ENCODE assay signal across 7 mouse cellular contexts in the genomic region with DNA sequence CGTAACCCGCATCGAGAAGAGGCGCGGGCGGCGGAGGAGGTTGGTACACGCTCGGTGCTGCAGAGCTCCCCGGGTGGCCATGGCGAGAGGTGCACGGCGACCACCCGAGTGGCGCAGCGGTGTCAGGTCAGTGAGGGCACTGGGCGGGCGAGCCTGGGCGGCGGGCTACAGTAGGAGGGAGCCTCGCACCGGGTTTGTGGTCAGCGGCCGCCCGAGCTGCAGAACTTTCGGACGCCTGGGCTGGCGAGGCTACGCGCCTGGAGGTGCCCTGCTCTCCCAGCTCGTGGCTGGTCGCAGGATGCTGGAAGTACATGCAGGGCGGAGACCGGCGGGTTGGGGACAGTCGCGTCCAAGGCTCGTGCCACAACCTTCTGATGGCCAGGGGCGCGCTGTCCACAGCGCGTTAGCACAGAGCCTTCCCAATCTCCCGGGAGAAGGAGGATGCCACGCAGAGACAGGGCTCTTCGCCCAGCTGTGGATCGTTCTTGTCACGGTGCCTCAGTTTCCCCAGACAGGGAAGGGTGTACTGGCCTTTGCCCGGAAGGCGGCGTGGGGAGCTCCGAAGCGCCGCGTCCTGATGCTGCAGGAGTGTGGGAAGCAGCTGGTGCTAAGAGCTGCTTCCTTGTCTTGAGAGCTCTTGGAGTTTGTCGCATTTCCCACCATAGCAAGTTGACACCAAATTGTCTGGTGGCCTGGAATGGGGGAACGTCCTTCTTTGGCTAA. TPM values are rescaled to one million over a fixed set of nuclear protein-coding genes. Genes with fewer than 3 reads are reported as not detected.
DNase-seq lines count a peak whose midpoint lies in the region; ATAC-seq lines count a peak whose summit lies in the region.

No protein-coding gene starts in this region.

- peak; percentile 1; the same call in 1 of the 2 replicates for ATAC-seq in common myeloid progenitor, adult 5-6 weeks (replicated peaks; ENCODE audit: low read depth, poor library complexity, severe bottlenecking)
- ATAC-seq in limb, embryonic 13.5 days (ENCODE audit: low FRiP score, low read depth), result no peak
- 0 out of 2 replicates have a peak, but pooled peaks have one; percentile 6 for ATAC-seq in monocyte, adult 5-6 weeks (replicated peaks; ENCODE audit: insufficient number of reproducible peaks, low FRiP score, low TSS enrichment, poor library complexity, severe bottlenecking)

- peak overlapping the region; percentile 76 for H3K9ac ChIP-seq in limb, embryonic 13.5 days

- H3K36me3 ChIP-seq in limb, embryonic 13.5 days, result no peaks in the 10 kb centered on the region

- intact Hi-C loops in gastrocnemius, postnatal 14 days (cut with DNase I; ENCODE audit: low total_unique reads), result no loop called here

- H3K27ac ChIP-seq in limb, embryonic 13.5 days, result no peak overlapping the region

- peaks cover 20% of the 10 kb centered on the region for H3K27me3 ChIP-seq in limb, embryonic 13.5 days

- H3K4me2 ChIP-seq in limb, embryonic 13.5 days (replicated peaks), result peak overlapping the region; percentile 96

- H3K4me1 ChIP-seq in limb, embryonic 13.5 days, result peaks cover 16% of the 10 kb centered on the region

- under 1% methylated on average over 46 of the region's 56 CpGs for WGBS in limb, embryonic 13.5 days

- no peaks in the 10 kb centered on the region for H3K9me3 ChIP-seq in limb, embryonic 13.5 days

- peak overlapping the region; percentile 73 for H3K4me3 ChIP-seq in limb, embryonic 13.5 days

- peak; percentile 1 for DNase-seq in ovary, postnatal 14 days (ENCODE audit: low spot score)
- DNase-seq in ovary, postnatal 36 days (ENCODE audit: low spot score), result no peak
- peak; percentile 26 to 38 for DNase-seq in frontal cortex, postnatal 25 days (ENCODE audit: low spot score in 2 of 2)
- DNase-seq in gastrocnemius, postnatal 14 days, result no peak

RNA-seq across cellular contexts. Expression of gene Mfap3l, which starts 0.5 kb away (rescaled TPM):
- total RNA-seq in common myeloid progenitor, adult 5-6 weeks (2017), result 1.2 and 1.6 TPM in 2 replicates
- 2.9 and 3.3 TPM in 2 replicates for polyA plus RNA-seq in limb, embryonic 13.5 days (2015; fragmentation: Nextera tagmentation; extraction: Ambion mirVana)
- 1.9 to 6.8 TPM (median 2.4 TPM) in 3 replicates for total RNA-seq in monocyte, adult 5-6 weeks (2017)
- 1 to 10 TPM; 3.3 to 5.8 TPM for total RNA-seq in gastrocnemius, postnatal 14 days (2021)

Comparison
In these comparisons a context has a peak if more than half of its experiments do, and no peak if none do; other contexts are left out.
1. DNase-seq: peak in ovary, postnatal 14 days (single experiment) and frontal cortex, postnatal 25 days (2 of 2); none in ovary, postnatal 36 days (single experiment) and gastrocnemius, postnatal 14 days (single experiment).